ENCODE assay signal across 22 mouse cellular contexts in the genomic region with DNA sequence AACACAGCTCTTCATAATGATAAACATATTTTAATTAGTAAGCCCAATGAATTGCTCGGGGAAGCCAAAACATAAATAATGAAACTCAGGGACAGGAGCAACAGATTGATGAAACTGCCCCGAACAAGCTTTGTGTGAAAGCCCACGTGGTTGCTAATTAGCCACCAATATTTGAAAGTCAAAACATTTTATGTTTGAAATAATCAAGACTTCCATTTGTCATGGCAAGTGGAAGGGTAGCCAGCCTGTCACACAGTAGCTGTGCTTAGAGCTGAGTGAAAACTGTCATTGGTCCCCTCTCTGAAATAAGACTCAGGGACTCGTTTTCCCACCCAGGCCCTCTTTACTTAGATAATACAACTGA. TPM values are rescaled to one million over a fixed set of nuclear protein-coding genes. Genes with fewer than 3 reads are reported as not detected.
"Had no signal": no experiment of that assay in that cellular context is flagged by ENCODE, and none has a peak within 500 bp of the region (broad histone marks: within the 10 kb centered on the region; RNA-seq: fewer than 3 reads in every experiment).

No protein-coding gene starts in this region.

- H3K36me3 ChIP-seq: liver, embryonic 13.5 days had no signal

- H3K4me2 ChIP-seq: liver, embryonic 13.5 days; midbrain, embryonic 11.5 days had no signal

- H3K27me3 ChIP-seq: liver, embryonic 13.5 days had no signal

- H3K4me1 ChIP-seq: liver, embryonic 13.5 days had no signal

- H3K9ac ChIP-seq: liver, embryonic 13.5 days had no signal

- H3K4me3 ChIP-seq: left cerebral cortex, adult 2 months; liver, embryonic 13.5 days had no signal

- H3K27ac ChIP-seq: kidney, postnatal 0 days; left cerebral cortex, adult 2 months; liver, embryonic 13.5 days had no signal

- DNase-seq: kidney, adult 2 months; kidney, postnatal 25 days; liver, embryonic 13.5 days; lung, adult 2 months; lung, postnatal 14 days; lung, postnatal 4 days; midbrain, embryonic 14.5 days; thymus, adult 18-20 months; thymus, postnatal 36 days had no signal

- H3K9me3 ChIP-seq: liver, embryonic 13.5 days had no signal

RNA-seq across cellular contexts. Expression of gene Aox2, which starts 3.5 kb away (rescaled TPM):
- total RNA-seq: layer of hippocampus, postnatal 36 days; megakaryocyte progenitor cell, adult 5-6 weeks; megakaryocyte-erythroid progenitor cell, adult 5-6 weeks had no signal
- polyA plus RNA-seq: limb, embryonic 11.5 days; liver, adult 2 months; liver, embryonic 13.5 days; liver, embryonic 16.5 days; lung, adult 2 months; lung, embryonic 16.5 days; midbrain, embryonic 11.5 days; midbrain, postnatal 0 days; neural tube, embryonic 11.5 days; neural tube, embryonic 14.5 days had no signal
